Mouse (Mus musculus): ENCODE results near the gene Gm37240. TPM values are rescaled to one million over a fixed set of nuclear protein-coding genes. Genes with fewer than 3 reads are reported as not detected.

Gene Gm37240
- polyA plus RNA-seq, 1 experiment = 1.0 TPM

DNA sequence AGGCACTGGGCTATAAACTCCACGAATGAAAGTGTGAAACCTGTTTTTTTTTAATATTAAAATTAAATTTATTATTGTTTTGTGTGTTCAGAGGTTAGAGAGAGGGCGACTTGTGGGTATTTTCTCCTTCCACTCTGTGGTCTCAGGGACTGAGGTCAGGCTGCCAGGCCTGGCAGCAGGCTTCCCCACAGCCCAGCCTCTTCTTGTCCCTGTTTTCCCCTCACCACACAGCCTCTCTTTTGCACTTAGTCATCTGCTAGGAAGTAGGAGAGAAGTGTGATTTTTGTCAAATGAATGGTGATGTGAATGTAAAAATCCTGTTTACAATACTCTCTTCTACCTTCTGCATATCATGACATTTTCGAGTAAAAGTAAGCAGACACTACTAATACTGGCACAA is 1079.5 kb downstream of the Gm37240 start:
- Histone ChIP-seq H3K4me3 (replicated peaks; ENCODE audit: control insufficient read depth, low read depth, low read length) (no peak overlapping the region), H3K4me1 (ENCODE audit: control insufficient read depth, insufficient read depth, low read length) (no peaks in the 10 kb centered on the region), H3K27ac (ENCODE audit: control insufficient read depth, insufficient read depth, low read depth, low read length, poor library complexity) (no peak overlapping the region)
- whole genome bisulfite sequencing = 45% methylated on average over 3 of the region's 3 CpGs
- TF ChIP-seq POLR2A (IDR thresholded peaks at IDR 0.05; ENCODE audit: borderline replicate concordance, control insufficient read depth, low read depth, low read length) (no peak), CTCF (IDR thresholded peaks at IDR 0.05; ENCODE audit: control insufficient read depth, insufficient read depth, low read length) (no peak)

DNA sequence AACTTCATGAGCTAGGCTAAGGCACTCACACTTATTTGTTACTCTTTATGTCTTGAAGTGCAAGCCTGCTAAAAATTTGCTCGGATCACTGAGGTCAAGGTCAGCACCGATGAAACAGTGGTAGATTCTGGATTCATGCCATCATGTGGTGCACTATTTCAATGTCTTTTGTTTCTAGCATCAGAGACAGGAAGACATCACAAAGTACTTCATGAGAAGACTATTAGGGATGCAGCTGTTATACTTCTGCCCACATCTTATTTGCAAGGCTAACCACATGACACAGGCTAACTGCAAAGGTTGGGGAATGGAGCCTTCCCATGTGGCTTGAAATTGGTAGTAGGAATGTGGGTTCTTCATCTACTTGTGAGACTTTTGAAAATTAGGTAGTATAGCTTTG is 1081.1 kb downstream of the Gm37240 start:
- no peak overlapping the region for H3K27ac ChIP-seq (ENCODE audit: control insufficient read depth, insufficient read depth, low read depth, low read length, poor library complexity)
- 59% methylated on average over 2 of the region's 2 CpGs for WGBS

DNA sequence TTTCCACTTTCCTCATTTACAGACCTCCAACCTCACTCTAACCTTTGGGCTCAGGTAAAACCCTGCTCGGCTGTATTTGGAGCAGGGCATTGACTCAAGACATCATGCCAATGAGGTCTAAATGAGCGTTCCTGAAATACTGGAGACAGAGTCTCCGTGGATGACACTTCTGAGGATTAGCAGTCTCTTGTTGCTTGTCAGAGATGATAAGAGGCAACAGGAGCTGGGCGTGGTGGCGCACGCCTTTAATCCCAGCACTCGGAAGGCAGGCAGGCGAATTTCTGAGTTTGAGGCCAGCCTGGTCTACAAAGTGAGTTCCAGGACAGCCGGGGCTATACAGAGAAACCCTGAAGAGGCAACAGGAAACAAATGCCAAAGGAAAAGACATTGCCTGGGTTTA is 1083.3 kb downstream of the Gm37240 start:
- TF ChIP-seq POLR2A (IDR thresholded peaks at IDR 0.05; ENCODE audit: borderline replicate concordance, control insufficient read depth, low read depth, low read length) = no peak
- no peak for TF ChIP-seq CTCF (IDR thresholded peaks at IDR 0.05; ENCODE audit: control insufficient read depth, insufficient read depth, low read length)
- Histone ChIP-seq H3K27ac (ENCODE audit: control insufficient read depth, insufficient read depth, low read depth, low read length, poor library complexity) (no peak overlapping the region), H3K4me1 (ENCODE audit: control insufficient read depth, insufficient read depth, low read length) (no peaks in the 10 kb centered on the region; the same call in 1 of the 2 replicates), H3K4me3 (replicated peaks; ENCODE audit: control insufficient read depth, low read depth, low read length) (no peak overlapping the region)
- 71% methylated on average over 9 of the region's 9 CpGs for WGBS

More for the DNA sequence above, 1081.1 kb downstream of the Gm37240 start:
- Histone ChIP-seq H3K4me1 (ENCODE audit: control insufficient read depth, insufficient read depth, low read length) (no peaks in the 10 kb centered on the region), H3K4me3 (replicated peaks; ENCODE audit: control insufficient read depth, low read depth, low read length) (no peak overlapping the region)
- TF ChIP-seq CTCF (IDR thresholded peaks at IDR 0.05; ENCODE audit: control insufficient read depth, insufficient read depth, low read length) (no peak), POLR2A (IDR thresholded peaks at IDR 0.05; ENCODE audit: borderline replicate concordance, control insufficient read depth, low read depth, low read length) (no peak)

DNA sequence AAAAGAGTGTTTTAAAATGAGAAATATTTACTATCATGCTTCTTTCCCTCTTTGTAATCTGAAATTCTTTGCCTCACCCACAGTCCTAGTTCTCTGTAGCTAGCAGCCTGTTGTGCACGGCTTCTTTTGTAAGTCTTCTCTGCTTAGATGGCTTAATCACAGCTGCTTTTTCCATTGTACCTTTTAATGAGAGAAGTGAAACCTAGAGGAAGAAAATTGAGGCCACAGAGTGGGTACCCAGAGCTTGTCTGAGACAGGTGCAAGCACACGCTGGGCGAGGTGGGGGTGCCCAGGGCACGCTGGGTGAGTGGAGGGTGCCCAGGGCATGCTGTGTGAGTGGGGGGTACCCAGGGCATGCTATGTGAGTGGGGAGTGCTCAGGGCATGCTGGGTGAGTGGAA is 1099.4 kb downstream of the Gm37240 start:
- WGBS = 71% methylated on average over 4 of the region's 4 CpGs
- no peak overlapping the region for H3K4me3 ChIP-seq (replicated peaks; ENCODE audit: control insufficient read depth, low read depth, low read length)
- no peaks in the 10 kb centered on the region; the same call in none of the 2 replicates for H3K4me1 ChIP-seq (ENCODE audit: control insufficient read depth, insufficient read depth, low read length)

DNA sequence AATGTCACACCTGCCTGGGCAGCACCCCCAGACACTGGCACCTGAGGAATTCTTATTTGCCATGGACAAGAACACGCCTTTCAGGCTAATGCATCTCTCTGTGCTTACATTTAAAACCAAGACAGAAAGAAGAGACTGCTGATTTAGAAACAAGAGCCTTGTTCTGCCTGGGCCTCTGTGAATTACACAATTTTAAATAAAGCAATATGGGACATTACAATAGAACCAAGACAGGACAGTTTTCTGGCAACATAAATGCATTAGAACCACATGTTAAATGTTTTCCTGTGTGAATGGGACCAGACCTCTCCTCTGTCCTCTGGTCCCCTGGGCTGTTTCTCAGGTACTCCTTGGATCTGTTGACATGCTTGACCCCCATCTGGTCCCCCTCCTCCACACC is 1111.2 kb downstream of the Gm37240 start:
- Histone ChIP-seq H3K27ac (ENCODE audit: control insufficient read depth, insufficient read depth, low read depth, low read length, poor library complexity) (no peak overlapping the region), H3K4me1 (ENCODE audit: control insufficient read depth, insufficient read depth, low read length) (no peaks in the 10 kb centered on the region; the same call in 1 of the 2 replicates), H3K4me3 (replicated peaks; ENCODE audit: control insufficient read depth, low read depth, low read length) (no peak overlapping the region)
- no peak for TF ChIP-seq CTCF (IDR thresholded peaks at IDR 0.05; ENCODE audit: control insufficient read depth, insufficient read depth, low read length)
- no peak for TF ChIP-seq POLR2A (IDR thresholded peaks at IDR 0.05; ENCODE audit: borderline replicate concordance, control insufficient read depth, low read depth, low read length)
- WGBS = 85% methylated on average over 1 of the region's 1 CpGs

More for the DNA sequence above, 1099.4 kb downstream of the Gm37240 start:
- H3K27ac ChIP-seq (ENCODE audit: control insufficient read depth, insufficient read depth, low read depth, low read length, poor library complexity) = no peak overlapping the region
- no peak for TF ChIP-seq POLR2A (IDR thresholded peaks at IDR 0.05; ENCODE audit: borderline replicate concordance, control insufficient read depth, low read depth, low read length)
- no peak for TF ChIP-seq CTCF (IDR thresholded peaks at IDR 0.05; ENCODE audit: control insufficient read depth, insufficient read depth, low read length)

- no peak overlapping the region for H3K4me3 ChIP-seq (replicated peaks; ENCODE audit: control insufficient read depth, low read depth, low read length)
- no peaks in the 10 kb centered on the region; the same call in 1 of the 2 replicates for H3K4me1 ChIP-seq (ENCODE audit: control insufficient read depth, insufficient read depth, low read length)
- 85% methylated on average over 4 of the region's 4 CpGs for WGBS
- TF ChIP-seq POLR2A (IDR thresholded peaks at IDR 0.05; ENCODE audit: borderline replicate concordance, control insufficient read depth, low read depth, low read length) = no peak
- no peak for TF ChIP-seq CTCF (IDR thresholded peaks at IDR 0.05; ENCODE audit: control insufficient read depth, insufficient read depth, low read length)
- no peak overlapping the region for H3K27ac ChIP-seq (ENCODE audit: control insufficient read depth, insufficient read depth, low read depth, low read length, poor library complexity)
Measured at GRCm38 (mm10) chr3:84775577-84775976, 1111.7 kb downstream of the Gm37240 start.

- Histone ChIP-seq H3K4me1 (ENCODE audit: control insufficient read depth, insufficient read depth, low read length) (no peaks in the 10 kb centered on the region; the same call in 1 of the 2 replicates), H3K27ac (ENCODE audit: control insufficient read depth, insufficient read depth, low read depth, low read length, poor library complexity) (no peak overlapping the region), H3K4me3 (replicated peaks; ENCODE audit: control insufficient read depth, low read depth, low read length) (no peak overlapping the region)
- 88% methylated on average over 6 of the region's 6 CpGs for WGBS
- TF ChIP-seq POLR2A (IDR thresholded peaks at IDR 0.05; ENCODE audit: borderline replicate concordance, control insufficient read depth, low read depth, low read length) (no peak), CTCF (IDR thresholded peaks at IDR 0.05; ENCODE audit: control insufficient read depth, insufficient read depth, low read length) (no peak)
Measured at GRCm38 (mm10) chr3:84775067-84775423, 1112.3 kb downstream of the Gm37240 start.

DNA sequence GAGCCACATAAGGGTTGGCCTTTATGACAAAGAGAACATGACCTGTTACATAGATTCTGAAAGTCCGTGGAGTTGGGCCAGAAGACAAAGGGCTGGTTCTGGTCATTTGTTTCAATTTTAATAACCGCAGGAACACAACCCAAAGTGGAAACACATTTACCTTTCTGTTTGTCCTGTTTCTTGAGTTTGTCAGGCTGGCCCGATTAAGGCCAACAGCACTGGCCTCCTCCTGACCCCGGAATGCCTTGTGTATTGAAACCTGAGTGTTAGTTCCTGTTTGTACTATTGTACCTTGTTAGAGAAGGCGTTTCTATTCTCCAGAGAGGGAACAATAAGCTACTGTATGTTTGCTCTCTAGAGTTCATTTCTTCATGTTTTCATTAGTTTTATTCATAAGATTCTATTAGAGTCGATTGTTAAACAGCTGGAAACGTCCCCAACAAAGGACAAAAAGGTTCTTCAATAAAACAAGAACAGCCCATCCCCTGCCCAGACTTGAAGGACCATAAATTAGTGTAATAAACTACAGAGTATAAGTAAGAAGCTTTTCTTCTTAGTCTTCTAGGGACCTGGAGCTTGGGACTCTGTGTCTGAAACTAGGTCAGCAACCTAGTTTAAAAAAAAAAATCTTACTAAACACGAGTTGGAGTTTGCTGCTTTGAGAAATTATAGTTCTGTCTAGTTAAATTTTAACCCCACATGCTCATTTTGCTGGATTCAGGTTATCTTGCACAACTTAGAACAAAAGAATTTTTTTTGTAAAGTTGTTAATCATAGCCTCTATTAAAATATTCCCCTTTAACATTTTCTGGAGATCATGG is 1112.9 kb downstream of the Gm37240 start:
- TF ChIP-seq POLR2A (IDR thresholded peaks at IDR 0.05; ENCODE audit: borderline replicate concordance, control insufficient read depth, low read depth, low read length) (no peak), CTCF (IDR thresholded peaks at IDR 0.05; ENCODE audit: control insufficient read depth, insufficient read depth, low read length) (no peak)
- 67% methylated on average over 8 of the region's 8 CpGs for WGBS
- Histone ChIP-seq H3K4me1 (ENCODE audit: control insufficient read depth, insufficient read depth, low read length) (no peaks in the 10 kb centered on the region; the same call in 1 of the 2 replicates), H3K4me3 (replicated peaks; ENCODE audit: control insufficient read depth, low read depth, low read length) (no peak overlapping the region), H3K27ac (ENCODE audit: control insufficient read depth, insufficient read depth, low read depth, low read length, poor library complexity) (no peak overlapping the region)
